Mouse (Mus musculus): ENCODE measurements at regions not wholly inside any gene's neighbourhood (a gene's known extent, or its start where the extent isn't known, plus 50 kb on each side); places are given as distances from the start of the nearest gene placed in this dataset.

DNA sequence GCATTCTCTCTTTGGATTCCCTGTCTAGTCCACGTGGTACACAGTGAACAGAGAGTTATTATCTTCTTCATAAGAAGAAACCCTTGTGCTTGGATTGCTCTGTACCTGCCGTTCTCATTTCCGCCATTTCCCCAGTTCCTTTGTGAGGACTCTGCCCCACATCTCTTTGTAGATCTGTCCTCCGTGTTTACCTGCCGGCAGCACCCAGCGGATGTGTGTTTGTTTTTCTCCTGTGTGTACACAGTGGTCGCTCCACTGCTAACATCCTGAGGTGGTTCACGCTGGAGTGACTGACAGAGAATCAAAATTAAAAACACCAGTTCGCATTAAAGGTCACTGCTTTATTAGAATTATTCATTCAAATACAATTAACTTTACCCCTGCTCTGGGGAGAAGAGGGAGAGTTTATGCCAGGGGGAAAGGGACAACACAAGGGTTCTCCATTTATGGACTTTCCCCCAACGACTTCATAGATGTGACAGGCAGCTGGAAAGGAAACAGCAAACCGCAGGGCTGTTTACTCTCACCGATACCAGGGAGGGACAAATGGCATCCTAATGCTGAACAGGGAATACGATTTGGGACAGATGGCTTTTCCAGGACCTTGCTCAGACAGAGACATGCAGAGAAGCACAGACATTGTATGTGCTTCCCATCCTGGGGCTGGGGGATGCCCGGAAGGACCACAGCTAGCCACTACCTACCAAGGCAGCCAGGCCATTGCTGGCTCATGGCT lies 362.5 kb upstream of the Gm765 start:
- no peak for TF ChIP-seq CTCF (IDR thresholded peaks at IDR 0.05; ENCODE audit: borderline replicate concordance, insufficient read depth, low read length)
- TF ChIP-seq POLR2A (IDR thresholded peaks at IDR 0.05; ENCODE audit: low read depth, low read length) = no peak

All from embryonic fibroblast, embryonic 13.5 days (primary cell).